12 mouse cellular contexts compared by ENCODE assay signal in genomic region chr6:114814882-114815650, GRCm38 (mm10).
DNase-seq lines count a peak whose midpoint lies in the region; ATAC-seq and TF ChIP-seq lines count a peak whose summit lies in the region.
"Had no signal": no experiment of that assay in that cellular context is flagged by ENCODE, and none has a peak within 500 bp of the region (broad histone marks: within the 10 kb centered on the region; RNA-seq: fewer than 3 reads in every experiment).

No protein-coding gene starts in this region.

- TF ChIP-seq POLR2A in testis, adult 2 months (IDR thresholded peaks at IDR 0.05; ENCODE audit: control insufficient read depth, low read depth, low read length): no peak

- no peak overlapping the region for H3K9ac ChIP-seq in intestine, postnatal 0 days (ENCODE audit: low read depth, low read length)
- no peak overlapping the region for H3K9ac ChIP-seq in intestine, embryonic 16.5 days (ENCODE audit: low read depth, low read length)

- no peak for ATAC-seq in intestine, postnatal 0 days
- ATAC-seq in intestine, embryonic 16.5 days: no peak

- H3K4me1 ChIP-seq in intestine, postnatal 0 days (replicated peaks; ENCODE audit: control insufficient read depth, insufficient read depth, low read length): 0 out of 2 replicates have a peak, but pooled peaks cover 4% of the 10 kb centered on the region
- 0 out of 2 replicates have a peak, but pooled peaks cover 10% of the 10 kb centered on the region for H3K4me1 ChIP-seq in intestine, embryonic 16.5 days (ENCODE audit: control insufficient read depth, insufficient read depth, low read length)
- no peaks in the 10 kb centered on the region; the same call in 1 of the 2 replicates for H3K4me1 ChIP-seq in testis, adult 2 months (ENCODE audit: control insufficient read depth, insufficient read depth, low read length)

- H3K27me3 ChIP-seq in intestine, postnatal 0 days (replicated peaks; ENCODE audit: control insufficient read depth, insufficient read depth, low read length): no peaks in the 10 kb centered on the region
- H3K27me3 ChIP-seq in intestine, embryonic 16.5 days (replicated peaks; ENCODE audit: control insufficient read depth, insufficient read depth, low read length): no peaks in the 10 kb centered on the region
- no peaks in the 10 kb centered on the region for H3K27me3 ChIP-seq in testis, adult 2 months (ENCODE audit: control insufficient read depth, insufficient read depth, low read length)

- H3K27ac ChIP-seq in intestine, postnatal 0 days (ENCODE audit: low read depth, low read length): no peak overlapping the region
- H3K27ac ChIP-seq in intestine, embryonic 16.5 days (ENCODE audit: low read length): no peak overlapping the region
- H3K27ac ChIP-seq in testis, adult 2 months (ENCODE audit: control insufficient read depth, insufficient read depth, low read depth, low read length): no peak overlapping the region
- H3K27ac ChIP-seq: macrophage had no signal

- H3K36me3 ChIP-seq in intestine, postnatal 0 days (ENCODE audit: control insufficient read depth, insufficient read depth): no peaks in the 10 kb centered on the region
- H3K36me3 ChIP-seq in intestine, embryonic 16.5 days (ENCODE audit: control insufficient read depth, insufficient read depth, low read length): no peaks in the 10 kb centered on the region
- H3K36me3 ChIP-seq in testis, adult 2 months (ENCODE audit: control insufficient read depth, insufficient read depth, low read length): no peaks in the 10 kb centered on the region

- no peaks in the 10 kb centered on the region for H3K9me3 ChIP-seq in intestine, postnatal 0 days (ENCODE audit: control insufficient read depth)
- no peaks in the 10 kb centered on the region for H3K9me3 ChIP-seq in intestine, embryonic 16.5 days (ENCODE audit: control insufficient read depth, low read length)

- H3K4me3 ChIP-seq in intestine, postnatal 0 days (ENCODE audit: low read depth, low read length): no peak overlapping the region
- H3K4me3 ChIP-seq in intestine, embryonic 16.5 days (ENCODE audit: low read length): no peak overlapping the region
- H3K4me3 ChIP-seq in testis, adult 2 months (ENCODE audit: control insufficient read depth, low read depth, low read length): no peak overlapping the region

- 98% methylated on average over 5 of the region's 5 CpGs for WGBS in intestine, postnatal 0 days
- WGBS in intestine, embryonic 16.5 days: 94% methylated on average over 5 of the region's 5 CpGs

- DNase-seq in testis, postnatal 14 days (ENCODE audit: low spot score): no peak
- peak; percentile 2 for DNase-seq in c-Kit-negative CD71-positive TER-119-positive erythroid progenitor cells, embryonic 14.5 days (ENCODE audit: low read depth, low spot score)
- peak; percentile 70 for DNase-seq in thymus, postnatal 4 days
- DNase-seq in gastrocnemius, postnatal 4 days (ENCODE audit: low spot score in 2 of 2): no peak
- DNase-seq in urinary bladder, adult 18-20 months (ENCODE audit: low spot score in 2 of 2): no peak
- DNase-seq: adrenal gland, adult 8-10 months; kidney, postnatal 25 days had no signal

- TF ChIP-seq CTCF in intestine, postnatal 0 days (IDR thresholded peaks at IDR 0.05; ENCODE audit: low read depth): peak; percentile 63
- TF ChIP-seq CTCF in testis, adult 2 months (IDR thresholded peaks at IDR 0.05; ENCODE audit: control insufficient read depth, insufficient read depth, insufficient replicate concordance, low read depth, low read length): peak; percentile 43; the same call in 1 of the 2 replicates

- no peak overlapping the region for H3K4me2 ChIP-seq in intestine, postnatal 0 days (replicated peaks; ENCODE audit: low read depth)
- H3K4me2 ChIP-seq in intestine, embryonic 16.5 days (ENCODE audit: low read depth, low read length): no peak overlapping the region
- H3K4me2 ChIP-seq: heart, embryonic 11.5 days had no signal

Comparison
In these comparisons a context has a peak if more than half of its experiments do, and no peak if none do; other contexts are left out.
1. DNase-seq: peak in c-Kit-negative CD71-positive TER-119-positive erythroid progenitor cells, embryonic 14.5 days (single experiment) and thymus, postnatal 4 days (single experiment); none in testis, postnatal 14 days (single experiment), gastrocnemius, postnatal 4 days (0 of 2) and urinary bladder, adult 18-20 months (0 of 2).